Mouse (Mus musculus) hindbrain, postnatal 0 days (tissue): ENCODE measurements around the gene Dgcr2. TPM values are rescaled to one million over a fixed set of nuclear protein-coding genes. Genes with fewer than 3 reads are reported as not detected.

Source experiments
- ATAC-seq: fragments of 200-750 bp; cut with Nextera tagmentation; 2 replicates; pipeline ENCODE4 v1.8.0; 2017; ENCODE audit warnings: mild to moderate bottlenecking, moderate TSS enrichment, moderate library complexity
- DNase-seq: peaks from one replicate; pipeline ENCODE4 v3.0.0-alpha.2; 2015; ENCODE audit warnings: low spot score
- H3K27ac ChIP-seq: fragments of 300-500 bp; sonication (generic); 2 replicates; pipeline ENCODE4 v1.5.1; 2014; ENCODE audit warnings: mild to moderate bottlenecking
- H3K27me3 ChIP-seq: fragments of 300-500 bp; sonication (generic); 2 replicates; pipeline ENCODE4 v1.6.1; 2014; ENCODE audit warnings: low read length, mixed read lengths; ENCODE audit not compliant: insufficient read depth
- H3K36me3 ChIP-seq: fragments of 300-500 bp; sonication (generic); 2 replicates; pipeline ENCODE4 v1.6.1; 2014; ENCODE audit warnings: low read length, mixed read lengths; ENCODE audit not compliant: insufficient read depth
- H3K4me1 ChIP-seq: fragments of 300-500 bp; sonication (generic); 2 replicates; pipeline ENCODE4 v1.6.1; 2014; ENCODE audit warnings: antibody characterized with exemption, low read length, mixed read lengths; ENCODE audit not compliant: insufficient read depth
- H3K4me2 ChIP-seq: fragments of 300-500 bp; sonication (generic); 2 replicates; pipeline ENCODE4 v1.6.1; 2014; ENCODE audit warnings: low read depth, mild to moderate bottlenecking, low read length, moderate library complexity, mixed read lengths
- H3K4me3 ChIP-seq: fragments of 300-500 bp; sonication (generic); 2 replicates; pipeline ENCODE4 v1.5.1; 2014; ENCODE audit warnings: low read length
- H3K9ac ChIP-seq: fragments of 300-500 bp; sonication (generic); replicated peaks from 2 replicates; pipeline ENCODE4 v1.6.1; 2014; ENCODE audit warnings: mild to moderate bottlenecking, low read length, moderate library complexity, mixed read lengths
- H3K9me3 ChIP-seq: fragments of 300-500 bp; sonication (generic); 2 replicates; pipeline ENCODE4 v1.6.1; 2016; ENCODE audit warnings: low read length, mixed read lengths
- CTCF ChIP-seq: IDR thresholded peaks from 2 replicates; pipeline ENCODE4 v1.5.1; 2016; ENCODE audit warnings: antibody characterized with exemption, control low read depth, low read depth
- WGBS: fragments of 180-500 bp; shearing (Covaris S2); extraction: QIAGEN DNeasy Blood & Tissue Kit; methylation state at CpG from one replicate; pipeline ENCODE4 v1.1.7; 2014; 5-methylcytosine and 5-hydroxymethylcytosine counted together
- polyA plus RNA-seq: library from polyadenylated mRNA; unstranded; fragments of >200 nt; fragmentation: Nextera tagmentation; extraction: Ambion mirVana; gene quantifications from 2 replicates; pipeline ENCODE4 v1.2.1, GENCODE M21; 2015
- total RNA-seq: library from RNA; depleted of rRNA; stranded (reverse); fragments of >200 nt; gene quantifications from 2 replicates; pipeline ENCODE4 v1.2.3, GENCODE M21; 2014

Gene Dgcr2
- total and polyA plus RNA-seq, 2 experiments from 2014 or later, result 88.8 to 199 TPM

DNA sequence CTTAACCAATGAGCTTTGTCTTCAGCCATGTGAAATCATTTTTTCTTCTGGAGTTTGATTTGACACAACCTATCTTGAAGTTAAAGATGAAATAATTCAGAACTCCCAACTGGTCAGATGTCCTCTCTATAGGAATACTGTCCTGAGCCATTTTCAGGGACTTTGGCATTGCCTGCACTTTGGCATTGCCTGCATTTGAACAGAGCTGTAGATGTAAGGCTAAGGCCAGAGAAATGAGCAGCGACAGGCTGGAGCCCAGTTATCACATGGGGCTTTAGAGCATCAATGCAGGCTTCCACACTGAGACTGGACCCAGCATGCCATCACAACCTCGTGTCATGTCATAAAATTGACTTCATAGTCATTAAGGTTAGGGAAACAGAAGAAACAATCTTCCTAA is 45.1 kb downstream of the Dgcr2 start:
- H3K4me1 ChIP-seq, result no peaks in the 10 kb centered on the region
- no peaks in the 10 kb centered on the region for H3K9me3 ChIP-seq
- no peak overlapping the region for H3K4me3 ChIP-seq
- WGBS, result 87% methylated on average over 2 of the region's 2 CpGs
- no peak overlapping the region for H3K27ac ChIP-seq
- H3K27me3 ChIP-seq, result no peaks in the 10 kb centered on the region
- no peak overlapping the region for H3K9ac ChIP-seq
- ATAC-seq, result no peak
- no peak overlapping the region for H3K4me2 ChIP-seq
- no peak for TF ChIP-seq CTCF
- no peak for DNase-seq
- peaks cover 64% of the 10 kb centered on the region for H3K36me3 ChIP-seq

- H3K9me3 ChIP-seq, result no peaks in the 10 kb centered on the region
- DNase-seq, result peak; percentile 45
- H3K4me1 ChIP-seq, result no peaks in the 10 kb centered on the region
- H3K4me3 ChIP-seq, result no peak overlapping the region
- no peak overlapping the region for H3K9ac ChIP-seq
- 86% methylated on average over 1 of the region's 1 CpGs for WGBS
- H3K36me3 ChIP-seq, result peaks cover 55% of the 10 kb centered on the region
- H3K27me3 ChIP-seq, result no peaks in the 10 kb centered on the region
- H3K27ac ChIP-seq, result no peak overlapping the region
- H3K4me2 ChIP-seq, result no peak overlapping the region
- no peak for ATAC-seq
- no peak for TF ChIP-seq CTCF
Observed at GRCm38 (mm10) chr16:17851860-17852259, 46.5 kb downstream of the Dgcr2 start.

DNA sequence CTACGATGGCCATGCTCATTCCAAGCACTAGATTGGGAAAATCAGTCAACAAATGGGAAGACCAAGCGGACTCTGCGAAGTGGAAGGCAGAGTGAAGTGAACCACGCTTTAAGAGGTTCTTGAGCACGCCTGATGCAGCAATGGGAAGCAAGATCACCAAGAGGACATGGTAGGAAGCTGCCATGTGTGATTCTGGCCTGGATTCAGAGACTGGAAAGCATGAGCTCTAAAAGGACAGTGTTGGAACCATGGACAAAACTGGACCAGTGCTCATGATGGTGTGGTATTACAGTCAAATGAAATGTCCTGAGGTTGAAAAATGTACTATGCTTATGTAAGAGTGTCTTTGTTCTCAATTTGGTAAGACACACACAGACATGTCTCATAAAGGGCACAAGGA is 47.0 kb downstream of the Dgcr2 start:
- ATAC-seq, result no peak
- no peaks in the 10 kb centered on the region for H3K4me1 ChIP-seq
- no peak for TF ChIP-seq CTCF
- H3K4me2 ChIP-seq, result no peak overlapping the region
- H3K27me3 ChIP-seq, result no peaks in the 10 kb centered on the region
- H3K4me3 ChIP-seq, result no peak overlapping the region
- 88% methylated on average over 5 of the region's 5 CpGs for WGBS
- no peak overlapping the region for H3K27ac ChIP-seq
- no peak for DNase-seq
- H3K9me3 ChIP-seq, result no peaks in the 10 kb centered on the region
- H3K9ac ChIP-seq, result no peak overlapping the region
- peaks cover 55% of the 10 kb centered on the region for H3K36me3 ChIP-seq

- H3K27me3 ChIP-seq, result no peaks in the 10 kb centered on the region
- ATAC-seq (no peak), DNase-seq (no peak)
- WGBS, result 86% methylated on average over 6 of the region's 6 CpGs
- no peak overlapping the region for H3K4me2 ChIP-seq
- no peak for TF ChIP-seq CTCF
- H3K9ac ChIP-seq, result no peak overlapping the region
- peaks cover 60% of the 10 kb centered on the region for H3K36me3 ChIP-seq
- no peak overlapping the region for H3K4me3 ChIP-seq
- no peaks in the 10 kb centered on the region for H3K9me3 ChIP-seq
- no peaks in the 10 kb centered on the region for H3K4me1 ChIP-seq
- no peak overlapping the region for H3K27ac ChIP-seq
Observed at GRCm38 (mm10) chr16:17849486-17849885, 48.9 kb downstream of the Dgcr2 start.

GRCm38 (mm10) chr16:17848928-17849327 is 49.4 kb downstream of the Dgcr2 start:
- Histone ChIP-seq H3K4me1 (no peaks in the 10 kb centered on the region), H3K27me3 (no peaks in the 10 kb centered on the region), H3K36me3 (peaks cover 60% of the 10 kb centered on the region), H3K9me3 (no peaks in the 10 kb centered on the region), H3K4me2 (no peak overlapping the region), H3K9ac (no peak overlapping the region), H3K27ac (peak overlapping the region; percentile 8; the same call in 1 of the 2 replicates), H3K4me3 (no peak overlapping the region)
- DNase-seq, result peak; percentile 92
- peak; percentile 91 for TF ChIP-seq CTCF
- whole genome bisulfite sequencing, result 32% methylated on average over 1 of the region's 1 CpGs
- peak; percentile 66 for ATAC-seq

GRCm38 (mm10) chr16:17848431-17848830 is 49.9 kb downstream of the Dgcr2 start:
- DNase-seq, result no peak
- peak overlapping the region; percentile 8; the same call in 1 of the 2 replicates for H3K27ac ChIP-seq
- no peak for TF ChIP-seq CTCF
- WGBS, result 93% methylated on average over 6 of the region's 6 CpGs
- H3K4me3 ChIP-seq, result no peak overlapping the region
- H3K27me3 ChIP-seq, result no peaks in the 10 kb centered on the region
- peaks cover 60% of the 10 kb centered on the region for H3K36me3 ChIP-seq
- no peaks in the 10 kb centered on the region for H3K4me1 ChIP-seq
- no peak overlapping the region for H3K4me2 ChIP-seq
- ATAC-seq, result no peak
- no peaks in the 10 kb centered on the region for H3K9me3 ChIP-seq
- no peak overlapping the region for H3K9ac ChIP-seq

DNA sequence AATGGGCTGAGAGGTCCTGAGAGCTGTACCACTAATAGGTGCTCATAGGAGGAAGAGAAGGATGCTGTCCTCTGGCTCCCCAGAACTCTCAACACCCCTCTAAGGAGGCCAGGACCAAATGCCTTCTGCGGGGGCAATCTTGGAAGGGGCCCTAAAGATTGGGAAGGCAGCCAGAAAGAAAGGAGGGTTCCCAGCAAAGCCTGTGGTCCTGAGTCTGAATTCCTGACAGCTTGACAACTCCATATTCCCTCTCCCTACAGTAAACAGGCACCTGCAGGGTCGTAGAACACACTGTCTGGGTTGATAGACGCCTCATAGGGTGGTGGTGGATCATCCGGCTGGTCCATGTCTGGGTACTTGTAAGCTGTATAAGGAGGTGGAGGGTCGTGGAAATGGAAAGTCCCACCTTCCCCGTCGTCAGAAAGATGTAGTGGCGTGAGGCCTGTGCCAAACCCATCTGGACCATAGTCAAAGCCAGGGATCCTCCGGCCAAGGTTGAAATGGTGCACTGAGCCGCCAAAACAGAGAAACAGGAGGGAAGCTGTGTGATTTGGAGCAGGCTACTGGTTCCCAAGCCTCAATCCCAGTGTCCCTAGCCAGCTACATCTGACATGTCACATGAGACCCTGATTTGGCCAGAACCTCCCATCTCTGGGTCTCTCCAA is 54.5 kb downstream of the Dgcr2 start:
- Histone ChIP-seq H3K36me3 (peaks cover 65% of the 10 kb centered on the region), H3K9ac (no peak overlapping the region), H3K9me3 (no peaks in the 10 kb centered on the region), H3K4me2 (no peak overlapping the region), H3K4me1 (no peaks in the 10 kb centered on the region), H3K27ac (no peak overlapping the region), H3K27me3 (no peaks in the 10 kb centered on the region), H3K4me3 (no peak overlapping the region)
- 72% methylated on average over 10 of the region's 10 CpGs for WGBS
- ATAC-seq (no peak), DNase-seq (no peak)
- TF ChIP-seq CTCF, result no peak
